Mouse (Mus musculus): ENCODE results near the gene Amer2. TPM values are rescaled to one million over a fixed set of nuclear protein-coding genes. Genes with fewer than 3 reads are reported as not detected.
"Not testable (repeated sequence)": the region's sequence is repeated elsewhere in the genome, so short reads cannot be mapped to it uniquely, and the experiment has no call there.

Gene Amer2
- 2.1 and 2.4 TPM in 2 replicates for polyA plus RNA-seq (2014; fragmentation: Nextera tagmentation; extraction: Ambion mirVana)

DNA sequence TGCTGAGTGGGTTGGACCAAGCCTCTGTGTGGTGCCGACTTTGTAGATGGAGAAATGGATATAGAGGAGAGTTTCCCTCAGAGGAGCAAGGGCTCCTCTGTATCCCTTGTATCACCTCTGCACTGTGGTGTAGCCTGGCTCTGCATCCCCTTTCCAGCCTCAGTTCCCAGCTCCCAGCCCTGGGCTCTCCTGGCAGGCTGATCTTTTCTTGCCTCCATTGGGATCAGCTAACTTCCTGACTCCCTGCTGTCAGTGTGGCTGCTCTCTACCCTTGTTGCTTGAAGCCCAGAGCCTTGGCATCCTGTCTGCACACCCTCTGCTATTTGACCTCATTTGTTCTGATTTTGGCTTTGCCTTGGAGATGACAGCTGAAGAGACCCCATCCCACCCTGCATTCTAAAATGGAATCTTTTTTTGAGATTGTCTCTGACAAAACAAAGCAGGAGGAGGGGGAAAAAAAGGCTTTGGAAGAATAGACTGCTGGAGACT lies at the start of gene Amer2:
Gene Amer2, plus strand, starts transcription at position 439 of the 489 bp plus-strand sequence.
- no peaks in the 10 kb centered on the region for H3K4me1 ChIP-seq (ENCODE audit: control insufficient read depth, insufficient read depth, low read length)
- WGBS, result 74% methylated on average over 1 of the region's 1 CpGs
- H3K9me3 ChIP-seq (ENCODE audit: control insufficient read depth, low read length), result no peaks in the 10 kb centered on the region
- H3K9ac ChIP-seq (ENCODE audit: low read depth, low read length), result no peak within 1 kb of the TSS
- peaks cover 5% of the 10 kb centered on the region; the same call in 1 of the 2 replicates for H3K27me3 ChIP-seq (ENCODE audit: control insufficient read depth, insufficient read depth, low read length)
- H3K36me3 ChIP-seq (ENCODE audit: control insufficient read depth, insufficient read depth, low read length), result no peaks in the 10 kb centered on the region
- H3K4me3 ChIP-seq (ENCODE audit: low read length), result no peak within 1 kb of the TSS
- H3K27ac ChIP-seq (ENCODE audit: low read depth, low read length), result no peak within 1 kb of the TSS
- H3K4me2 ChIP-seq (replicated peaks; ENCODE audit: low read depth, low read length), result no peak within 1 kb of the TSS
- ATAC-seq (ENCODE audit: low FRiP score, low TSS enrichment), result no peak

DNA sequence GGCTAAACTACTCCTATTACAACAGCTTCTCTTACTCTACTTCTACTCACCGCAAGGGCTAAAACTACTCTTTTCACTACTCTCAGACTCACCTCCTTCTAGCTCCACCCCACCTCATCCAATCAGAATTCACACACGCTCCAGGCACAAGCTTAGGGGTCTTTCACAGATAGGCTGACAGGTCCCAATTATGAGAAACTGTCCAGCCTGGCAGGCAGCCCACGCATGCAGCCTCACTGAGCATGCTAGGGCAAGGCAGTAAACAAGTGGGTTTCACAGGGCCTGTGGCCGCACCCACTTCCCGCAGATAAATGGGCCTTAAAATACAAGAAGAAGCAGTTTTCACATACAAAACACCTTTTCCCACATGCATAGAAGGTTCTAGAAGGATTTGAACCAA lies 33.1 kb upstream of the Amer2 start:
- not testable (repeated sequence) for ATAC-seq (ENCODE audit: low FRiP score, low TSS enrichment); H3K4me3 ChIP-seq (ENCODE audit: low read length); H3K4me1 ChIP-seq (ENCODE audit: control insufficient read depth, insufficient read depth, low read length); H3K9me3 ChIP-seq (ENCODE audit: control insufficient read depth, low read length); H3K27ac ChIP-seq (ENCODE audit: low read depth, low read length); H3K27me3 ChIP-seq (ENCODE audit: control insufficient read depth, insufficient read depth, low read length); H3K36me3 ChIP-seq (ENCODE audit: control insufficient read depth, insufficient read depth, low read length); H3K9ac ChIP-seq (ENCODE audit: low read depth, low read length); H3K4me2 ChIP-seq (replicated peaks; ENCODE audit: low read depth, low read length)
- 73% methylated on average over 5 of the region's 5 CpGs for WGBS

DNA sequence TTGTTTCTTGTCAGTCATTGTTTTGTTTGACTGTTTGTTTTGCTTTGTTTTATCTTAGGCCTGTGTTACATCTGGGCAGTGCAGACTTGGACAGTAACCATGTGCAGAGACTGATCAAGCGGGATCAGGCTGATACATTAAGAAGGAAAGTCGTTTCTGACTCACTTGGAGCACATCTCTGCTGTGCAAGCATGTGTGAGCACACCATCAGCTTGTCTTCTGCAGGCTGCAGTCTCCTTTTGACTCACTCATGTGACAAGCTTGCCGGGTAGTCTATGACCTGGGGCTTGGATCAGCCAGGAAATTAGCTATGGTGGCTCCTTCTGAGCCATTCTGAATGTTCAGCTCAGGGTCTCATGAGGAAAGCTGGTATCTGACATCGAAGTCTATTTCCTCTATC lies 32.5 kb upstream of the Amer2 start:
- WGBS, result 81% methylated on average over 4 of the region's 4 CpGs
- Histone ChIP-seq H3K27ac (ENCODE audit: low read depth, low read length) (no peak overlapping the region), H3K4me2 (replicated peaks; ENCODE audit: low read depth, low read length) (no peak overlapping the region), H3K36me3 (ENCODE audit: control insufficient read depth, insufficient read depth, low read length) (no peaks in the 10 kb centered on the region), H3K9me3 (ENCODE audit: control insufficient read depth, low read length) (no peaks in the 10 kb centered on the region), H3K27me3 (ENCODE audit: control insufficient read depth, insufficient read depth, low read length) (no peaks in the 10 kb centered on the region), H3K4me3 (ENCODE audit: low read length) (no peak overlapping the region), H3K9ac (ENCODE audit: low read depth, low read length) (no peak overlapping the region), H3K4me1 (ENCODE audit: control insufficient read depth, insufficient read depth, low read length) (no peaks in the 10 kb centered on the region)
- no peak for ATAC-seq (ENCODE audit: low FRiP score, low TSS enrichment)

DNA sequence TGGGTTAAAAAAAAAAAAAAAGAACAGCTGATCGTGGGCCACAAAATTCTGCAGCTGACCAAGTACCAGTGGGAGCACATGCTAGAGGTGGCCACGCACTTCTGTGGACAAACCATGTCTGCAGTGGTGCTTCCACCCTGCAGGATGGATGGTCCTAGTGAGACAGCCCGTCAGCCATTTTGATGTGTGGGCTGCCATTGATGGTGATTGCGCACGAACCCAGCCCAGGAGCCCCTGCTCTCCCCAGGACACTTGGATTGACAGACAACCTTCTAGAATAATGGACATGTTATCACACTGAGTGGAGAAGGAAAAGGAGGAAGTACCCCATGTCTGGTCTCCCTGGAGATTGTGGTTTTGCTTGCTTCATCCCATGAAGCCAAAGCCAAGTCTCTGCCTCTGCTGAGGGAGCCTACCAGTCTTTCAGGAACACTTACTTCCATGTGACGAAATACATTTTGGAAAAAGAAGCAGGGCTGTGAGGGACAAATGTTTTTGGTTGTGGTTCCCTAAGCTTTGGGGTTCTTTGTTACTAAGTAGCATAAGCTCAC lies 27.7 kb upstream of the Amer2 start:
- Histone ChIP-seq H3K4me2 (replicated peaks; ENCODE audit: low read depth, low read length) (no peak overlapping the region), H3K27me3 (ENCODE audit: control insufficient read depth, insufficient read depth, low read length) (no peaks in the 10 kb centered on the region), H3K36me3 (ENCODE audit: control insufficient read depth, insufficient read depth, low read length) (no peaks in the 10 kb centered on the region), H3K4me3 (ENCODE audit: low read length) (no peak overlapping the region), H3K27ac (ENCODE audit: low read depth, low read length) (no peak overlapping the region), H3K4me1 (ENCODE audit: control insufficient read depth, insufficient read depth, low read length) (no peaks in the 10 kb centered on the region), H3K9me3 (ENCODE audit: control insufficient read depth, low read length) (no peaks in the 10 kb centered on the region), H3K9ac (ENCODE audit: low read depth, low read length) (no peak overlapping the region)
- ATAC-seq (ENCODE audit: low FRiP score, low TSS enrichment), result no peak
- WGBS, result 93% methylated on average over 6 of the region's 6 CpGs

DNA sequence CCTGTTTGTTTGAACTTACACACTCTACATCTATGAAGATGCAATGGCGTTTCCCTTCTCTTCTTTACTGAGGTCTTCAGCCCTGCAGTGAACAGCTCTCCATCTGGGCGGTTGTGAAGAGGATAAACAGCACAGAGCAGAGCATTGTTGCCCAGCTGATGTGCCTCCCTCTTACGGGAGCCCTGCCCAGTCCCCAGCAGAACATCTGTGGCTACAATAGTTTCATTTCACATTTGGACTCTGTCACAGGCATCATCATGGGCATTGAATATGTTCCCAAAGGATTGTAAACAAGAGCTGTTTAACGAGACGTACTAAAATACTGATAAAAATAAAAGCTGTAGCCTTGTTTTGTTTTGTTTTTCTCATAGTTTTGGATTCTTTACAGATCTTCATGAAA lies 14.7 kb upstream of the Amer2 start:
- whole genome bisulfite sequencing, result 89% methylated on average over 5 of the region's 5 CpGs

DNA sequence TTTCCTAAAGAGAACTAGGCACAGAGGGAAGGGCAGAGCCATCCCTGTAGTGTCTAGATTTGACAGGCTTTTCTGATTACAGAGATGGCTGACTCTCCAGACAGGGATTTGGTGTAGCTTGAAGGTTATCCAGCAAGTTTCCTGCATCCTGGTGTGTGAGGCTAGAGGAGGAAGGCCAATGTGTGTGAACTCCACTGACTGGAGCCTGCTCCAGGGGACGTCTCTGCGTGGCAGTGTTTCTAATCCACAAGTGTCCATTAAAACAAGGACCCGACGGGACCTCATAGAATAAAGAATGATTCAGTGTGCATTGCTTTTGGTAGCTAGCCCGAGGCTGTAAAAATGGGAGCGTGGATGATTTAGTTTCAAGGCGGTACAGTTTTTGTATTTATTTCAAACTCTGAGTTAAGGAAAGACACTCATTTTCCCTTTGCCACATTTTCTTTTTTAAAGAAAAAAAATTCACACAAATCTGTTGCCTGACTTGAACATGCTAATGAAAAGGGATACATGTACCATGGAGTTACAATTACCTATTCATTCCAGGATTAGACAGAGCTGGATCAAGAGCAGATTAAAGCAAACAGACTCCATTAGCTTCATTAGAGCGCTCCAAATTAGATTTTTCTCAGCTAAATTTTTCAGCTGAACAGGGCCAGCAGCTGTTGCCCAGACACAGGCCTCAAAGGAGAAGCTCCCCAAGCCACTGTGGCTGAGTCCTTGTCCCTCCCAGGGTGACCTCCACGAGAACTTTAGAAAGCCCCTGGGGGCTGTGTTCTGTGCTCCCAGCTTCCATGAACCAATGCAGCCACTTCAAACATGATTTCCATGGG lies 11.5 kb upstream of the Amer2 start:
- H3K27ac ChIP-seq (ENCODE audit: low read depth, low read length), result no peak overlapping the region
- WGBS, result 61% methylated on average over 9 of the region's 9 CpGs
- no peak overlapping the region for H3K4me2 ChIP-seq (replicated peaks; ENCODE audit: low read depth, low read length)
- no peak overlapping the region for H3K4me3 ChIP-seq (ENCODE audit: low read length)
- no peak overlapping the region for H3K9ac ChIP-seq (ENCODE audit: low read depth, low read length)
- H3K36me3 ChIP-seq (ENCODE audit: control insufficient read depth, insufficient read depth, low read length), result no peaks in the 10 kb centered on the region
- H3K9me3 ChIP-seq (ENCODE audit: control insufficient read depth, low read length), result no peaks in the 10 kb centered on the region
- no peaks in the 10 kb centered on the region for H3K27me3 ChIP-seq (ENCODE audit: control insufficient read depth, insufficient read depth, low read length)
- no peak for ATAC-seq (ENCODE audit: low FRiP score, low TSS enrichment)
- no peaks in the 10 kb centered on the region for H3K4me1 ChIP-seq (ENCODE audit: control insufficient read depth, insufficient read depth, low read length)

More for the DNA sequence above, 14.7 kb upstream of the Amer2 start:
- Histone ChIP-seq H3K4me3 (ENCODE audit: low read length) (no peak overlapping the region), H3K27me3 (ENCODE audit: control insufficient read depth, insufficient read depth, low read length) (no peaks in the 10 kb centered on the region), H3K36me3 (ENCODE audit: control insufficient read depth, insufficient read depth, low read length) (no peaks in the 10 kb centered on the region), H3K4me1 (ENCODE audit: control insufficient read depth, insufficient read depth, low read length) (no peaks in the 10 kb centered on the region), H3K4me2 (replicated peaks; ENCODE audit: low read depth, low read length) (no peak overlapping the region), H3K9ac (ENCODE audit: low read depth, low read length) (no peak overlapping the region), H3K9me3 (ENCODE audit: control insufficient read depth, low read length) (no peaks in the 10 kb centered on the region), H3K27ac (ENCODE audit: low read depth, low read length) (no peak overlapping the region)
- no peak for ATAC-seq (ENCODE audit: low FRiP score, low TSS enrichment)

DNA sequence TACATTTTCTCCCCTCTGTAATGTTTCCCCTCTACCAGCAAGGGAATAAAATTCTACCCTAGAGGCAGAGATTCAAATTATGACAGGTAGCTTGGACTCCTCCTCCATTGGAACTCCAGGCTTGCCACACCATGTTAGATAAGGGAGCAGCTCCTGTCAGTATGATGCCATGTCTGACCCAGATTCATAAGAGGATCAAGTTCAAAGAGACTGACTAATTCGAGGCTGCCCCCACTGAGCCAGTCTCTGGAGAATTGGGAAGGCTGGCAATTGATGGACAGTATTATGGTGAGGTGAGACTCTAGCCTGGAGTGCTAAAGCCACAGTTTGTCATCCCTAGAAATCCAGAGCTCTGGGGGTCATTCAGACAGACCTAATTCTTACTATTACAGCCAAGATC lies 6.3 kb upstream of the Amer2 start:
- H3K4me3 ChIP-seq (ENCODE audit: low read length), result no peak overlapping the region
- no peaks in the 10 kb centered on the region for H3K4me1 ChIP-seq (ENCODE audit: control insufficient read depth, insufficient read depth, low read length)
- H3K27ac ChIP-seq (ENCODE audit: low read depth, low read length), result no peak overlapping the region
- H3K9ac ChIP-seq (ENCODE audit: low read depth, low read length), result no peak overlapping the region
- no peak overlapping the region for H3K4me2 ChIP-seq (replicated peaks; ENCODE audit: low read depth, low read length)
- ATAC-seq (ENCODE audit: low FRiP score, low TSS enrichment), result no peak
- H3K9me3 ChIP-seq (ENCODE audit: control insufficient read depth, low read length), result no peaks in the 10 kb centered on the region
- no peaks in the 10 kb centered on the region for H3K36me3 ChIP-seq (ENCODE audit: control insufficient read depth, insufficient read depth, low read length)
- no peaks in the 10 kb centered on the region for H3K27me3 ChIP-seq (ENCODE audit: control insufficient read depth, insufficient read depth, low read length)
- 34% methylated on average over 1 of the region's 1 CpGs for WGBS

DNA sequence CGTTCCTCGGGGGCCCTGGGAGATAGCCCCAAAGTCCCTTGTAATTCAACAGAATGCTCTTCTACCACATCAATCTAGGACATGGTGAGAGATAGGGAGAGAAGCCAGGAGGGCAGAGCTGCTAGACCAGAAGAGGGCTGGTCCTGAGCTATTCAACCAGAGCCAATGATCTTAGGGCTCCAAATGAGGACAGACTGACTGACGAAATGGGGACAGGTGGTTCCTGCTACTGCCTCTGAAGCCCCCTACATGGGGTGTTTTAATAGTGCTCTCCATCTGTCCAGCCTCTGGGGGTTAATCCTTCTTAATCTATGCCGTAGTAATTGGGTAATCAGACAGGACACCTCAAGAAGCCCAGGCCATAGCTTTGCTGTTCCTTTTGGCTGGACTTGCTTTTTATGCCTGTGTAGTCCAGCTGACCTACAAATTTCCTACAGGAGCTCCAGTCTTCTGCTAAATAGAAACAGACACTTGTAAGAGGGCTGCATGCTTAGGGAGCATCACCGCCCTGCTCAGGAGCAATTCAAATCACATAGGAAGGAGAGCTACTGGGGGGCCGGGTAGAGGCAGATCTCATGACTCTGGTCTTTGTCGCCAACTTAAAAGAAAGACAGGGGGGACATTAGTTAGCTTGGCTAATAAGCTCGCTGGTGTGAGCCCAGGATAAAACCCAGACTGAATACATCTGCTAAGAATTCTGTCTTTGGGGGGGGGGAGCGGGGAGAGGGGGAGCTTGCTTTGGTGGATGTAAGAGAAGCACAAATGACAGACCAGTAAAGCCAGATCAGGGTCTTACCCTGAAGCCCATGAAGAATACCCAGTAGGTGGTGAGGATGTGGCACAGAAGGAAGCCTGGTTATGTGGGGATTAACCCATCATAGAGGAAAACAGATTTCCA lies 4.0 kb upstream of the Amer2 start:
- no peak overlapping the region for H3K27ac ChIP-seq (ENCODE audit: low read depth, low read length)
- H3K4me3 ChIP-seq (ENCODE audit: low read length), result no peak overlapping the region
- WGBS, result 71% methylated on average over 9 of the region's 9 CpGs

More for the DNA sequence above, 4.0 kb upstream of the Amer2 start:
- Histone ChIP-seq H3K9me3 (ENCODE audit: control insufficient read depth, low read length) (no peaks in the 10 kb centered on the region), H3K4me1 (ENCODE audit: control insufficient read depth, insufficient read depth, low read length) (no peaks in the 10 kb centered on the region), H3K9ac (ENCODE audit: low read depth, low read length) (no peak overlapping the region), H3K4me2 (replicated peaks; ENCODE audit: low read depth, low read length) (no peak overlapping the region), H3K36me3 (ENCODE audit: control insufficient read depth, insufficient read depth, low read length) (no peaks in the 10 kb centered on the region), H3K27me3 (ENCODE audit: control insufficient read depth, insufficient read depth, low read length) (no peaks in the 10 kb centered on the region)
- ATAC-seq (ENCODE audit: low FRiP score, low TSS enrichment), result no peak
